Mouse (Mus musculus): ENCODE measurements around the gene Zfx.

GRCm38 (mm10) chrX:94122709-94123058 is 818 bp downstream of the Zfx start:
- TF ChIP-seq POLR2A (IDR thresholded peaks at IDR 0.05; ENCODE audit: borderline replicate concordance, low read depth, low read length) (no peak), CTCF (IDR thresholded peaks at IDR 0.05; ENCODE audit: low read depth, low read length) (no peak)

Data from bone marrow macrophage, adult 2 months (primary cell).